Mouse (Mus musculus): ENCODE measurements around the gene Kctd6. TPM values are rescaled to one million over a fixed set of nuclear protein-coding genes. Genes with fewer than 3 reads are reported as not detected.

The Kctd6 gene
- total RNA-seq, 1 experiment from 2014 or later = 9.2 TPM

Other genes starting within 250 kb of the Kctd6 start
- 0.74 and 1.3 TPM in 2 replicates for gene Dnase1l3, start 219.6 kb upstream of the Kctd6 start, total RNA-seq (2017)
- 3.4 and 7.2 TPM in 2 replicates for gene Abhd6, start 211.2 kb upstream of the Kctd6 start, total RNA-seq (2017)
- 21.5 and 35.6 TPM in 2 replicates for gene Rpp14, start 133.8 kb upstream of the Kctd6 start, total RNA-seq (2017)
- 196 and 202 TPM in 2 replicates for gene Pxk, start 115.9 kb upstream of the Kctd6 start, total RNA-seq (2017)
- gene Pdhb, start 41.1 kb upstream of the Kctd6 start, total RNA-seq (2017) = 82.0 and 95.6 TPM in 2 replicates
- not detected in 2 replicates for gene Acox2, start 45.2 kb downstream of the Kctd6 start, total RNA-seq (2017)
- gene Fam107a, start 103.9 kb downstream of the Kctd6 start, total RNA-seq (2017) = not detected in 2 replicates
- not detected in 2 replicates for gene Oit1, start 164.6 kb downstream of the Kctd6 start, total RNA-seq (2017)

Measured in neutrophil, adult 5-6 weeks (primary cell).